29 mouse cellular contexts compared by ENCODE assay signal in the genomic region with DNA sequence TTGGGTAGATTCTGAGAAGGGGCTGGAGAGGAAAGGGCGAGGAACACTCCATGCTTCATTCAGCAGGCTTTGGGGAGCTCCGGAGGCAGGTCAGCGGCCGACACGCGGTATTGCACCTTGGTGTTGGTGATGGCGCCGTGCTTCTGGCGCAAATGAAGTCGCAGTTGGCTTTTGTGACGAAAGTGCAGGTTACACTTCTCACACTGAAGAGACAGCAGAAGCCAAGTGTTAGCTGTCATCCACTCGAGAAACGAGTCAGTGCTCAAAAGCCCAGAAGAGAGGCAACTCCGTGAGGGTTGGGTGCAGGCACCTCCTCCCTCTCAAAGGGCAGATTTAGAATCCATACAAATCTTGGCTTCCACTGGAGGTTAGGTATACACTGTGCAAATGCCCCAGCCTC. TPM values are rescaled to one million over a fixed set of nuclear protein-coding genes. Genes with fewer than 3 reads are reported as not detected.
DNase-seq lines count a peak whose midpoint lies in the region; ATAC-seq lines count a peak whose summit lies in the region.
"Had no signal": no experiment of that assay in that cellular context is flagged by ENCODE, and none has a peak within 500 bp of the region (broad histone marks: within the 10 kb centered on the region; RNA-seq: fewer than 3 reads in every experiment).

No protein-coding gene starts in this region.

- H3K4me1 ChIP-seq in midbrain, embryonic 11.5 days (ENCODE audit: control insufficient read depth, insufficient read depth, low read length): peaks cover 3% of the 10 kb centered on the region; the same call in 1 of the 2 replicates
- peaks cover 12% of the 10 kb centered on the region for H3K4me1 ChIP-seq in midbrain, embryonic 15.5 days

- no peak for ATAC-seq in midbrain, embryonic 11.5 days (ENCODE audit: low FRiP score)
- ATAC-seq in midbrain, embryonic 15.5 days (replicated peaks): no peak
- ATAC-seq: forebrain, embryonic 14.5 days had no signal

- no peaks in the 10 kb centered on the region for H3K9me3 ChIP-seq in midbrain, embryonic 11.5 days (ENCODE audit: control insufficient read depth, low read length)
- H3K9me3 ChIP-seq in midbrain, embryonic 15.5 days: no peaks in the 10 kb centered on the region
- H3K9me3 ChIP-seq: embryonic facial prominence, embryonic 13.5 days; embryonic facial prominence, embryonic 15.5 days; forebrain, embryonic 10.5 days; forebrain, embryonic 12.5 days had no signal

- no peak overlapping the region for H3K4me2 ChIP-seq in midbrain, embryonic 11.5 days
- no peak overlapping the region for H3K4me2 ChIP-seq in midbrain, embryonic 15.5 days
- H3K4me2 ChIP-seq: embryonic facial prominence, embryonic 13.5 days; embryonic facial prominence, embryonic 15.5 days; forebrain, embryonic 12.5 days had no signal

- no peaks in the 10 kb centered on the region for H3K27me3 ChIP-seq in midbrain, embryonic 11.5 days (ENCODE audit: control insufficient read depth, insufficient read depth, low read length)
- no peaks in the 10 kb centered on the region for H3K27me3 ChIP-seq in midbrain, embryonic 15.5 days (replicated peaks)
- H3K27me3 ChIP-seq: embryonic facial prominence, embryonic 13.5 days; embryonic facial prominence, embryonic 15.5 days; forebrain, embryonic 12.5 days had no signal

- H3K36me3 ChIP-seq in midbrain, embryonic 11.5 days (ENCODE audit: control insufficient read depth, insufficient read depth, low read length): no peaks in the 10 kb centered on the region
- no peaks in the 10 kb centered on the region for H3K36me3 ChIP-seq in midbrain, embryonic 15.5 days (replicated peaks)
- H3K36me3 ChIP-seq: forebrain, embryonic 10.5 days; forebrain, embryonic 12.5 days had no signal

- H3K9ac ChIP-seq in midbrain, embryonic 11.5 days (ENCODE audit: low read length): no peak overlapping the region
- H3K9ac ChIP-seq in midbrain, embryonic 15.5 days: no peak overlapping the region
- H3K9ac ChIP-seq: embryonic facial prominence, embryonic 13.5 days; embryonic facial prominence, embryonic 15.5 days; forebrain, embryonic 12.5 days had no signal

- H3K4me3 ChIP-seq in midbrain, embryonic 11.5 days (ENCODE audit: low read depth, low read length): no peak overlapping the region
- H3K4me3 ChIP-seq in midbrain, embryonic 15.5 days: no peak overlapping the region
- H3K4me3 ChIP-seq: embryonic facial prominence, embryonic 13.5 days; embryonic facial prominence, embryonic 15.5 days; erythroblast, embryonic 14.5 days; forebrain, embryonic 10.5 days; forebrain, embryonic 12.5 days had no signal

- WGBS in midbrain, embryonic 11.5 days: 91% methylated on average over 14 of the region's 14 CpGs
- 92% methylated on average over 14 of the region's 14 CpGs for WGBS in midbrain, embryonic 15.5 days

- no peak overlapping the region for H3K27ac ChIP-seq in midbrain, embryonic 11.5 days (ENCODE audit: low read depth, low read length)
- H3K27ac ChIP-seq in midbrain, embryonic 15.5 days: no peak overlapping the region
- H3K27ac ChIP-seq: embryonic facial prominence, embryonic 13.5 days; embryonic facial prominence, embryonic 15.5 days; forebrain, embryonic 10.5 days; forebrain, embryonic 12.5 days had no signal

- DNase-seq in heart, adult 11 months: peak; percentile 87
- no peak for DNase-seq in heart, postnatal 4 days
- peak; percentile 71 for DNase-seq in midbrain, embryonic 11.5 days (ENCODE audit: low spot score, missing footprints)
- peak; percentile 1 for DNase-seq in urinary bladder, postnatal 25 days (ENCODE audit: low spot score)
- no peak for DNase-seq in urinary bladder, adult 18-20 months (ENCODE audit: low spot score in 2 of 2)
- DNase-seq: adrenal gland, adult 2 months; adrenal gland, postnatal 10 days; adrenal gland, postnatal 25 days; cerebellum, adult 11 months; cerebellum, adult 18-20 months; cerebellum, adult 8-10 months; cerebellum, adult 9-11 months; cerebellum, postnatal 14 days; cerebellum, postnatal 36 days; embryo, embryonic 11 days had no signal

RNA-seq across cellular contexts. Expression of a gene that starts 22.2 kb away (rescaled TPM):
- total RNA-seq in heart, postnatal 4 days (2021): not detected
- polyA plus RNA-seq in midbrain, embryonic 11.5 days (2014; fragmentation: Nextera tagmentation; extraction: Ambion mirVana): not detected in 2 replicates
- not detected in 2 replicates for polyA plus RNA-seq in midbrain, embryonic 15.5 days (2015; fragmentation: Nextera tagmentation; extraction: Ambion mirVana)
- total RNA-seq: adrenal gland, adult 2 months; adrenal gland, postnatal 10 days; adrenal gland, postnatal 25 days; adrenal gland, postnatal 4 days; common myeloid progenitor, adult 5-6 weeks; ES-E14; MEL had no signal
- polyA plus RNA-seq: adrenal gland, adult 2 months; brain, embryonic 14.5 days; C2C12; embryonic facial prominence, embryonic 11.5 days; embryonic facial prominence, embryonic 13.5 days; embryonic facial prominence, embryonic 15.5 days; erythroblast, embryonic 14.5 days; forebrain, embryonic 10.5 days; forebrain, embryonic 12.5 days; forebrain, embryonic 14.5 days had no signal

RNA-seq across cellular contexts. Expression of a gene that starts 22.6 kb away (rescaled TPM):
- 1 to 10 TPM; 1.5 TPM for total RNA-seq in heart, postnatal 4 days (2021)
- 0.11 TPM in 1 of 2 replicates, not detected in the other for polyA plus RNA-seq in midbrain, embryonic 11.5 days (2014; fragmentation: Nextera tagmentation; extraction: Ambion mirVana)
- polyA plus RNA-seq in midbrain, embryonic 15.5 days (2015; fragmentation: Nextera tagmentation; extraction: Ambion mirVana): 0.47 and 0.57 TPM in 2 replicates
- total RNA-seq: MEL had no signal

RNA-seq across cellular contexts. Expression of a gene that starts 33.9 kb away (rescaled TPM):
- not detected for total RNA-seq in heart, postnatal 4 days (2021)
- polyA plus RNA-seq in midbrain, embryonic 11.5 days (2014; fragmentation: Nextera tagmentation; extraction: Ambion mirVana): not detected in 2 replicates
- polyA plus RNA-seq in midbrain, embryonic 15.5 days (2015; fragmentation: Nextera tagmentation; extraction: Ambion mirVana): 0.11 and 0.22 TPM in 2 replicates
- total RNA-seq: adrenal gland, adult 2 months; adrenal gland, postnatal 10 days; adrenal gland, postnatal 25 days; adrenal gland, postnatal 4 days; common myeloid progenitor, adult 5-6 weeks; MEL had no signal
- polyA plus RNA-seq: adrenal gland, adult 2 months; C2C12; embryonic facial prominence, embryonic 11.5 days; erythroblast, embryonic 14.5 days; forebrain, embryonic 10.5 days; forebrain, embryonic 14.5 days had no signal

Comparison
In these comparisons a context has a peak if more than half of its experiments do, and no peak if none do; other contexts are left out.
1. DNase-seq: peak in heart, adult 11 months (single experiment), midbrain, embryonic 11.5 days (single experiment) and urinary bladder, postnatal 25 days (single experiment); none in heart, postnatal 4 days (single experiment) and urinary bladder, adult 18-20 months (0 of 2).